Mouse (Mus musculus): Measurements from ENCODE around the gene Gja8. TPM values are rescaled to one million over a fixed set of nuclear protein-coding genes. Genes with fewer than 3 reads are reported as not detected.

Gja8 gene
- total and polyA plus RNA-seq, 3 experiments, result 0.04 TPM; not detected in 1

GRCm38 (mm10) chr3:96871070-96871469 is 54.8 kb downstream of the Gja8 start:
- no peaks in the 10 kb centered on the region for H3K9me3 ChIP-seq (replicated peaks; ENCODE audit: insufficient read depth, low read length)
- H3K27me3 ChIP-seq (ENCODE audit: control insufficient read depth in 1 of 2, insufficient read depth in 2 of 2, low read length in 2 of 2), result no peaks in the 10 kb centered on the region
- TF ChIP-seq CTCF (IDR thresholded peaks at IDR 0.05 in 2 of 3, conservative IDR thresholded peaks at IDR 0.05 in 1 of 3; ENCODE audit: control insufficient read depth in 1 of 3, insufficient read depth in 1 of 3, low read depth in 2 of 3, low read length in 3 of 3, poor library complexity in 1 of 3, severe bottlenecking in 1 of 3), result no peak
- no peak for TF ChIP-seq ZNF384 (IDR thresholded peaks at IDR 0.05; ENCODE audit: low read depth, low read length)
- TF ChIP-seq MYB (IDR thresholded peaks at IDR 0.05; ENCODE audit: low read depth, low read length), result no peak
- H3K4me1 ChIP-seq (ENCODE audit: control insufficient read depth in 1 of 2, insufficient read depth in 2 of 2, low read length in 2 of 2), result no peaks in the 10 kb centered on the region
- no peak for DNase-seq (ENCODE audit: low read depth, low spot score)
- no peak overlapping the region for H3K9ac ChIP-seq (ENCODE audit: control insufficient read depth, low read depth, low read length, poor library complexity, severe bottlenecking)
- no peaks in the 10 kb centered on the region for H3K79me2 ChIP-seq (ENCODE audit: control insufficient read depth, insufficient read depth, low read length, poor library complexity)
- peaks cover 0 to 38% of the 10 kb centered on the region in 2 experiments; a peak in 2 of 4 replicates for H3K36me3 ChIP-seq (ENCODE audit: control insufficient read depth in 1 of 2, insufficient read depth in 2 of 2, low read length in 2 of 2)
- H3K27ac ChIP-seq (ENCODE audit: control insufficient read depth, low read depth, low read length), result no peak overlapping the region
- H3K4me3 ChIP-seq (ENCODE audit: control insufficient read depth in 1 of 2, insufficient read depth in 1 of 2, low read depth in 2 of 2, low read length in 2 of 2), result no peak overlapping the region

- Histone ChIP-seq H3K9ac (ENCODE audit: control insufficient read depth, low read depth, low read length, poor library complexity, severe bottlenecking) (no peak overlapping the region), H3K9me3 (replicated peaks; ENCODE audit: insufficient read depth, low read length) (no peaks in the 10 kb centered on the region), H3K27ac (ENCODE audit: control insufficient read depth, low read depth, low read length) (no peak overlapping the region), H3K4me3 (ENCODE audit: control insufficient read depth in 1 of 2, insufficient read depth in 1 of 2, low read depth in 2 of 2, low read length in 2 of 2) (no peak overlapping the region), H3K27me3 (ENCODE audit: control insufficient read depth in 1 of 2, insufficient read depth in 2 of 2, low read length in 2 of 2) (no peaks in the 10 kb centered on the region), H3K4me1 (ENCODE audit: control insufficient read depth in 1 of 2, insufficient read depth in 2 of 2, low read length in 2 of 2) (no peaks in the 10 kb centered on the region), H3K79me2 (ENCODE audit: control insufficient read depth, insufficient read depth, low read length, poor library complexity) (no peaks in the 10 kb centered on the region), H3K36me3 (ENCODE audit: control insufficient read depth in 1 of 2, insufficient read depth in 2 of 2, low read length in 2 of 2) (peaks cover 0 to 30% of the 10 kb centered on the region in 2 experiments; a peak in 2 of 4 replicates)
- DNase-seq (ENCODE audit: low read depth, low spot score), result no peak
- TF ChIP-seq USF2 (IDR thresholded peaks at IDR 0.05; ENCODE audit: borderline replicate concordance in 1 of 2, insufficient read depth in 1 of 2, low read depth in 1 of 2, low read length in 2 of 2), result no peak
- no peak for TF ChIP-seq CHD2 (IDR thresholded peaks at IDR 0.05; ENCODE audit: low read length)
- TF ChIP-seq MYC (IDR thresholded peaks at IDR 0.05; ENCODE audit: low read depth, low read length), result no peak
- no peak for TF ChIP-seq EP300 (IDR thresholded peaks at IDR 0.05; ENCODE audit: low read depth in 1 of 2, low read length in 2 of 2)
- TF ChIP-seq POLR2AphosphoS5 (IDR thresholded peaks at IDR 0.05; ENCODE audit: borderline replicate concordance, low read depth, low read length), result no peak
- TF ChIP-seq ZNF384 (IDR thresholded peaks at IDR 0.05; ENCODE audit: low read depth, low read length), result no peak
- no peak for TF ChIP-seq MAFK (IDR thresholded peaks at IDR 0.05; ENCODE audit: borderline replicate concordance, low read depth, low read length)
- TF ChIP-seq MYB (IDR thresholded peaks at IDR 0.05; ENCODE audit: low read depth, low read length), result no peak
- no peak for TF ChIP-seq CHD1 (IDR thresholded peaks at IDR 0.05; ENCODE audit: low read depth, low read length)
Measured at GRCm38 (mm10) chr3:96870270-96870669, 55.5 kb downstream of the Gja8 start.

GRCm38 (mm10) chr3:96869091-96869490 is 56.7 kb downstream of the Gja8 start:
- DNase-seq (ENCODE audit: low read depth, low spot score), result no peak
- TF ChIP-seq GABPA (IDR thresholded peaks at IDR 0.05; ENCODE audit: low read depth, low read length) (no peak), BHLHE40 (IDR thresholded peaks at IDR 0.05; ENCODE audit: borderline replicate concordance, low read depth, low read length) (no peak), SIN3A (IDR thresholded peaks at IDR 0.05; ENCODE audit: low read length) (no peak), CHD1 (IDR thresholded peaks at IDR 0.05; ENCODE audit: low read depth, low read length) (no peak), SMC3 (IDR thresholded peaks at IDR 0.05; ENCODE audit: low read depth, low read length) (no peak)
- Histone ChIP-seq H3K27ac (ENCODE audit: control insufficient read depth, low read depth, low read length) (no peak overlapping the region), H3K9me3 (replicated peaks; ENCODE audit: insufficient read depth, low read length) (no peaks in the 10 kb centered on the region), H3K27me3 (ENCODE audit: control insufficient read depth in 1 of 2, insufficient read depth in 2 of 2, low read length in 2 of 2) (no peaks in the 10 kb centered on the region), H3K4me1 (ENCODE audit: control insufficient read depth in 1 of 2, insufficient read depth in 2 of 2, low read length in 2 of 2) (no peaks in the 10 kb centered on the region), H3K4me3 (ENCODE audit: control insufficient read depth in 1 of 2, insufficient read depth in 1 of 2, low read depth in 2 of 2, low read length in 2 of 2) (no peak overlapping the region), H3K9ac (ENCODE audit: control insufficient read depth, low read depth, low read length, poor library complexity, severe bottlenecking) (no peak overlapping the region), H3K79me2 (ENCODE audit: control insufficient read depth, insufficient read depth, low read length, poor library complexity) (no peaks in the 10 kb centered on the region), H3K36me3 (ENCODE audit: control insufficient read depth in 1 of 2, insufficient read depth in 2 of 2, low read length in 2 of 2) (peaks cover 0 to 24% of the 10 kb centered on the region in 2 experiments; a peak in 2 of 4 replicates)
